Mouse (Mus musculus): ENCODE data around the gene Gbp10. TPM values are rescaled to one million over a fixed set of nuclear protein-coding genes. Genes with fewer than 3 reads are reported as not detected.
"Not testable (repeated sequence)": the region's sequence is repeated elsewhere in the genome, so short reads cannot be mapped to it uniquely, and the experiment has no call there.

Gene Gbp10
- polyA plus RNA-seq (2015; fragmentation: Nextera tagmentation; extraction: Ambion mirVana): 1.1 and 1.7 TPM in 2 replicates

DNA sequence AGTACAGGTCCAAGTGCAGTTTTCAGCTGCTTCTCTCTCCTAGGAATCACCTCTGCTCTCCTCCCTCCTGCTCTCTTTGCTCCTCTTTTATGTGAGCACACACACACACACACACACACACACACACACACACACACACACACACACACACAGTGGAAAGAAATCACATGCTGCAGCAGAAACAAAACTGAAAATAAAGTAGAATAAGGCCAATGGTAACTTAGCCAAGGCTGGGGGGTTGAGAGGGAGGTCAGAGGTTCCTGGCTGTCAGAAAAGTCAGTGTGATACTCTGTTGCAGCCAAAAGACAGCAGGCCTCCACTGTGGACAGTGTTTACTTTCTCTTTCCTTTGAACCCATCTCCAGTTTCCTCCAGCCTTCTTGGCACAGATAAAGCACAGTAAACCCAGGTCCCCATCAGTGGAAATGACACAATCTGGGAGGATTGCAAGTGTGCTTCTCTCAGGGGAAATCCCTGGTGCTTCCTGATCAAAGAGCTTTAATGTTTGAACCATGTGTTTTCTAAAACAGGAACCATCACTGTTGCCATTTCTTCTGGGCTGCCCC lies at the start of gene Gbp10:
TSS of gene Gbp10 (minus strand) at position 51 of the 565 bp plus-strand sequence.
- H3K27ac ChIP-seq (replicated peaks); ATAC-seq (ENCODE audit: low read depth); H3K4me1 ChIP-seq (replicated peaks); H3K4me2 ChIP-seq; H3K36me3 ChIP-seq; H3K4me3 ChIP-seq; H3K9me3 ChIP-seq; H3K9ac ChIP-seq; H3K27me3 ChIP-seq: not testable (repeated sequence)

DNA sequence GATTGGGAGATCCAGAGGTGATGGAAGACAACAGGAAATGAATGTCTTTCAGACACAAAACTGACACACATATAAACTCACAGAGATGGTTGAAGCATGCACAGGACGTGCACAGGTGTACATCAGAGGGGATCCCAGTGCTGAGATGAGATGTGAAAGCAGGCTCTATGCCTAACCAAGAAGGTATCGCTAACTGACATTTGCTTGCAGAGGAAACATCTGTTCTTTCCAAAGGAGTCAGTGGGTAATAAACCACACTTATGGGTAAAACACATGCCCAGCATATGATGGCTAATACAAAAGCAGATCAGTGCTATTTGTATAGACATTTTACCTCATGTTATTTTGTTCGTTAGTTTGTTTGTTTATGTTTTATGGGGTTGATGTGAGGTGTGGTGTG lies 21.3 kb upstream of the Gbp10 start:
- ATAC-seq (ENCODE audit: low read depth); H3K36me3 ChIP-seq; H3K4me3 ChIP-seq; H3K27me3 ChIP-seq; H3K27ac ChIP-seq (replicated peaks); H3K9me3 ChIP-seq; H3K4me1 ChIP-seq (replicated peaks); H3K4me2 ChIP-seq; H3K9ac ChIP-seq: not testable (repeated sequence)
- no CpG with 5 or more reads among the region's 3 CpGs for WGBS

DNA sequence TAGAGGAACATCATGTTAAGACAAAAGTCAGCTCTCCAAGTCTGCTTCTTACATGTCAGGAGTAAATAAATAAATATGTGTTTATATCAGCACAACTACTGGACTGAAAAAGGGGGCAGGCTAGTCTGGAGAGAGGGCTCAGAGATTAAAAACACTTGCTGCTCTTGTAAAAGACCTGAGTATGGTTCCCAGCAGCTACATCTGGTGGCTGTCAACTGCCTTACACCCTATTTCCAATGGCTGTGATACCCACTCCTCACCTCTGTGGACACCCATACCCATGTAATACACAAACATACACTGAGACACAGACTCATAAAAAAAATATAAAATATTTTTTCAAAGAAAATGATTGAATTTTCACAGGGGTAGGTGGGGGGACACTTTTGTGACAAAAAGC lies 13.2 kb upstream of the Gbp10 start:
- no peaks in the 10 kb centered on the region for H3K27me3 ChIP-seq
- no peak for ATAC-seq (ENCODE audit: low read depth)
- no peak overlapping the region for H3K4me3 ChIP-seq
- no peaks in the 10 kb centered on the region for H3K36me3 ChIP-seq
- H3K9me3 ChIP-seq: no peaks in the 10 kb centered on the region
- no peak overlapping the region for H3K4me2 ChIP-seq
- no peak overlapping the region for H3K27ac ChIP-seq (replicated peaks)
- H3K9ac ChIP-seq: no peak overlapping the region
- no peaks in the 10 kb centered on the region for H3K4me1 ChIP-seq (replicated peaks)

DNA sequence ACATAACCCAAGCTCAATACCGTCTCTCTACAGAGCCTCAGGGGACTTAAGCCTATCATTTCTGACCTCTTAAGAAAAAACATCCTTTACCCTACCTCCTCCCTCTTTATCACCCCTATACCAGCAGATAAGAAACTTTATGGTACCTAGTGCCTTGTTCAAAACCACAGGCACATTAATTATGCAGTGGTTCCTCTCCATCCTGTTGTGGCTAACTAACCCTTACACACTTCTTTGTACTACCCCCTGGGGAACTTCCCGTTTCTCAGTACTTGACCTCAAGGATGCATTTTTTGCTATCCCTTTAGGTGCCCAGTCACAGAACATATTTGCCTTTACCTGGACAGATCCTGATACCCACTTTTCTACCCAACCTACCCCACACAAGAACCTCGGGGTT lies 5.4 kb upstream of the Gbp10 start:
- H3K27me3 ChIP-seq; H3K4me3 ChIP-seq; H3K9ac ChIP-seq; H3K36me3 ChIP-seq; H3K9me3 ChIP-seq; H3K27ac ChIP-seq (replicated peaks); H3K4me1 ChIP-seq (replicated peaks); ATAC-seq (ENCODE audit: low read depth); H3K4me2 ChIP-seq: not testable (repeated sequence)
- WGBS: 80% methylated on average over 3 of the region's 3 CpGs

DNA sequence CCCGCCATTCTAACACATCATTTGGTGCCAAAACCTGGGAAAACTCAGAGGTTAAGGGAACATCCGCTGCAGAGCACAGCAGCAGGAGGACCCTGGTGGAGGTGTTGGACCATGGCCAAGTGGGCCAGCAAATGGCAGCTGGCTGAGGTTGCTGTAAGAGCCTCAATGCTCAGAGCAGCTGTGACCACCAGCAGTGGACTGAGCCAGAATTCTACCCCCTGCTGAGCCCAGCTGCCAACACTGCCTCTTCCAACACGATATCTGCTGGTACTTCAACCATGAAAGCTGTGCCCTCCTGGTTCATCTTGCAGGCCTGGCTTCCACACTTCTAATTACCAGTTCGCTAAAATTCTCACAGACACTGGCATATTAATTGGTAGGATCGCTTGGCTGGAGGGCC lies 1.6 kb upstream of the Gbp10 start:
- ATAC-seq (ENCODE audit: low read depth): peak; percentile 43; the same call in 1 of the 2 replicates
- not testable (repeated sequence) for H3K4me3 ChIP-seq; H3K9ac ChIP-seq; H3K36me3 ChIP-seq; H3K27me3 ChIP-seq; H3K4me2 ChIP-seq; H3K9me3 ChIP-seq; H3K27ac ChIP-seq (replicated peaks); H3K4me1 ChIP-seq (replicated peaks)
- WGBS: 64% methylated on average over 5 of the region's 5 CpGs

DNA sequence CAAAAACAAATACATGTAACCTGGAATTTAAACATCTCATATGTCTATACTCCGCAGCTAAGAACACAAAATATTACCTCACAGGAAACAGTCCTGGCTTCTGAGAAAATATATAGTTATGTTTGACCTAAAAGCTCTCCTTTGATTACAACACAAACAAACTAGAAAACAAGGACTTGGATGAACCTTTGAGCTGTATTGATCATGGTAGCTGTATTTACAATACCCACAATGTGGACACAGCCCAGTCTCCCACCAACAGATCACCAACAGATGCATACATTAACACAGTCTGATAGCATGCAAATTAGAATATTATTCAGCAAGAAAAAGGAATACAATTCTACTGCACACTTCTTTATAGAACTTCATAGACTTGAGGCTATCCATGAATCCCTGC lies 931 bp downstream of the Gbp10 start:
- not testable (repeated sequence) for H3K27me3 ChIP-seq, H3K36me3 ChIP-seq
- WGBS: 95% methylated on average over 1 of the region's 1 CpGs

DNA sequence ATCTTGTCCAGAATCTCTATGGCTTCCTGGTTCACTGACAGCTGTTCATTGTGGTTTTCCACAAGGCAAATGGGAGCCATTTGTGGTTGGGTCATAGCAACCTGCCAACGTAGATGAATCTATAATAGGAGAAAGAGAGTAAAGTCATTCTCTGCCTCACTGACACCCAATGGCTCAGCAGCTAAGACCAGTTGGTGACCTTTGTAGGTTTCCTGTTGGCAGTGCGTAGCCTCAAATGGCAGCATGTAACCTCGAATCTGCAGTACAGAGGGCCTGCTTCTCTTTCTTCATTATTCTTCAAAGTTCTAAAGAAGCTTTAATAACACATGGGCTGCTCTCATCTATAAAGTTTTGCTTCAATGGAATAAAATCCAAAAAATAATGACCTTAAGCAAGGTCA lies 3.3 kb downstream of the Gbp10 start:
- H3K4me1 ChIP-seq (replicated peaks); H3K27me3 ChIP-seq; H3K4me3 ChIP-seq; H3K36me3 ChIP-seq; H3K9ac ChIP-seq; H3K4me2 ChIP-seq; ATAC-seq (ENCODE audit: low read depth); H3K9me3 ChIP-seq; H3K27ac ChIP-seq (replicated peaks): not testable (repeated sequence)
- 81% methylated on average over 3 of the region's 3 CpGs for WGBS

More for the DNA sequence above, 931 bp downstream of the Gbp10 start:
- not testable (repeated sequence) for H3K4me3 ChIP-seq; H3K9ac ChIP-seq; H3K27ac ChIP-seq (replicated peaks); H3K4me1 ChIP-seq (replicated peaks); H3K9me3 ChIP-seq; H3K4me2 ChIP-seq; ATAC-seq (ENCODE audit: low read depth)

DNA sequence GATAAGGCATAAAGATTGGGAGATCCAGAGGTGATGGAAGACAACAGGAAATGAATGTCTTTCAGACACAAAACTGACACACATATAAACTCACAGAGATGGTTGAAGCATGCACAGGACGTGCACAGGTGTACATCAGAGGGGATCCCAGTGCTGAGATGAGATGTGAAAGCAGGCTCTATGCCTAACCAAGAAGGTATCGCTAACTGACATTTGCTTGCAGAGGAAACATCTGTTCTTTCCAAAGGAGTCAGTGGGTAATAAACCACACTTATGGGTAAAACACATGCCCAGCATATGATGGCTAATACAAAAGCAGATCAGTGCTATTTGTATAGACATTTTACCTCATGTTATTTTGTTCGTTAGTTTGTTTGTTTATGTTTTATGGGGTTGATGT lies 30.4 kb downstream of the Gbp10 start:
- ATAC-seq (ENCODE audit: low read depth); H3K4me2 ChIP-seq; H3K9ac ChIP-seq; H3K4me1 ChIP-seq (replicated peaks); H3K27ac ChIP-seq (replicated peaks); H3K36me3 ChIP-seq; H3K9me3 ChIP-seq; H3K27me3 ChIP-seq; H3K4me3 ChIP-seq: not testable (repeated sequence)
- WGBS: no CpG with 5 or more reads among the region's 3 CpGs

DNA sequence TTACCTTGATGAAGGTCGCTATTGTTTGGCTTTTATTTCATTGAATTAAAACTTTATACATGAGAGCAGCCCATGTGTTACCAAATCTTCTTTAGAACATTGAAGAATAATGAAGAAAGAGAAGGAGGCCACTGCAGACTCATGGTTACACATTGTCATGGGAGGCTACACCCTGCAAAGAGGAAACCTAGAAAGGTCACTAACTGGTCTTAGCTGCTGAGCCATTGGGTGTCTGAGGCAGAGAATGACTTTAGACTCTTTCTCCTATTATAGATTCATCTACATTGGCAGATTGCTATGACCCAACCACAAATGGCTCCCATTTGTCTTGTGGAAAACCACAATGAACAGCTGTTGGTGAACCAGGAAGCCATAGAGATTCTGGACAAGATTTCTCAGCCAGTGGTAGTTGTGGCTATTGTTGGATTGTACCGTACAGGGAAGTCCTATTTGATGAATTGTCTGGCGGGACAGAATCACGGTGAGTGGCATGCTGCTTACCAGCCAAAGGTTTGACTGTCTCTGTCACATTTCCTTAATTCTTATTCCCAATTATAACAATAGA lies 38.5 kb downstream of the Gbp10 start:
- WGBS: 89% methylated on average over 4 of the region's 4 CpGs
- H3K9me3 ChIP-seq; H3K27ac ChIP-seq (replicated peaks); H3K4me2 ChIP-seq; H3K4me3 ChIP-seq; H3K9ac ChIP-seq; H3K36me3 ChIP-seq; H3K4me1 ChIP-seq (replicated peaks); H3K27me3 ChIP-seq; ATAC-seq (ENCODE audit: low read depth): not testable (repeated sequence)

DNA sequence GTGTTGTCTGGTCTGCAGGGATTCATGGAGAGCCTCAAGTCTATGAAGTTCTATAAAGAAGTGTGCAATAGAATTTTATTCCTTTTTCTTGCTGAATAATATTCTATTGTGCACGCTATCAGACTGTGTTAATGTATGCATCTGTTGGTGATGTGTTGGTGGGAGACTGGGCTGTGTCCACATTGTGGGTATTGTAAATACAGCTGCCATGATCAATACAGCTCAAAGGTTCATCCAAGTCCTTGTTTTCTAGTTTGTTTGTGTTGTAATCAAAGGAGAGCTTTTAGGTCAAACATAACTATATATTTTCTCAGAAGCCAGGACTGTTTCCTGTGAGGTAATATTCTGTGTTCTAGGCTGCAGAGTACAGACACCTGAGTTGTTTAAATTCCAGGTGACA lies 40.2 kb downstream of the Gbp10 start:
- ATAC-seq (ENCODE audit: low read depth); H3K4me3 ChIP-seq; H3K4me1 ChIP-seq (replicated peaks); H3K4me2 ChIP-seq; H3K36me3 ChIP-seq; H3K9ac ChIP-seq; H3K27me3 ChIP-seq; H3K9me3 ChIP-seq; H3K27ac ChIP-seq (replicated peaks): not testable (repeated sequence)
- WGBS: 92% methylated on average over 1 of the region's 1 CpGs

DNA sequence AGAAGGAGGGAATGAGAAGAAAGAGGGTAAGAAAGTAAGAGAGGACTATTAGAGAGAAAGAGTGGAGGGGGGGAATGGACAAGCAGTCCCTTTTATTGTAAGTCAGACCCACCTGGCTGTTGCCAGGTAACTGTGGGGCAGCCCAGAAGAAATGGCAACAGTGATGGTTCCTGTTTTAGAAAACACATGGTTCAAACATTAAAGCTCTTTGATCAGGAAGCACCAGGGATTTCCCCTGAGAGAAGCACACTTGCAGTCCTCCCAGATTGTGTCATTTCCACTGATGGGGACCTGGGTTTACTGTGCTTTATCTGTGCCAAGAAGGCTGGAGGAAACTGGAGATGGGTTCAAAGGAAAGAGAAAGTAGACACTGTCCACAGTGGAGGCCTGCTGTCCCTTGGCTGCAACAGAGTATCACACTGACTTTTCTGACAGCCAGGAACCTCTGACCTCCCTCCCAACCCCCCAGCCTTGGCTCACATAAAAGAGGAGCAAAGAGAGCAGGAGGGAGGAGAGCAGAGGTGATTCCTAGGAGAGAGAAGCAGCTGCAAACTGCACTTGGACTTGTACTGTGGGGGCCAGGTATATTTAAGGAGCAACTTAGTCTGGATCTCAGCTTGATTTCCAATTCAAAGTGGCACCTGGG lies 41.3 kb downstream of the Gbp10 start:
- not testable (repeated sequence) for H3K36me3 ChIP-seq; ATAC-seq (ENCODE audit: low read depth); H3K9ac ChIP-seq; H3K27ac ChIP-seq (replicated peaks); H3K4me1 ChIP-seq (replicated peaks); H3K27me3 ChIP-seq; H3K4me3 ChIP-seq; H3K4me2 ChIP-seq; H3K9me3 ChIP-seq

DNA sequence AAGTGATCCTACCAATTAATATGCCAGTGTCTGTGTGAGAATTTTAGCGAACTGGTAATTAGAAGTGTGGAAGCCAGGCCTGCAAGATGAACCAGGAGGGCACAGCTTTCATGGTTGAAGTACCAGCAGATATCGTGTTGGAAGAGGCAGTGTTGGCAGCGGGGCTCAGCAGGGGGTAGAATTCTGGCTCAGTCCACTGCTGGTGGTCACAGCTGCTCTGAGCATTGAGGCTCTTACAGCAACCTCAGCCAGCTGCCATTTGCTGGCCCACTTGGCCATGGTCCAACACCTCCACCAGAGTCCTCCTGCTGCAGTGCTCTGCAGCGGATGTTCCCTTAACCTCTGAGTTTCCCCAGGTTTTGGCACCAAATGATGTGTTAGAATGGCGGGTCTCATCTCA lies 43.0 kb downstream of the Gbp10 start:
- not testable (repeated sequence) for ATAC-seq (ENCODE audit: low read depth); H3K9me3 ChIP-seq; H3K36me3 ChIP-seq; H3K27me3 ChIP-seq; H3K27ac ChIP-seq (replicated peaks); H3K4me3 ChIP-seq; H3K4me2 ChIP-seq; H3K9ac ChIP-seq; H3K4me1 ChIP-seq (replicated peaks)
- WGBS: 84% methylated on average over 5 of the region's 5 CpGs

DNA sequence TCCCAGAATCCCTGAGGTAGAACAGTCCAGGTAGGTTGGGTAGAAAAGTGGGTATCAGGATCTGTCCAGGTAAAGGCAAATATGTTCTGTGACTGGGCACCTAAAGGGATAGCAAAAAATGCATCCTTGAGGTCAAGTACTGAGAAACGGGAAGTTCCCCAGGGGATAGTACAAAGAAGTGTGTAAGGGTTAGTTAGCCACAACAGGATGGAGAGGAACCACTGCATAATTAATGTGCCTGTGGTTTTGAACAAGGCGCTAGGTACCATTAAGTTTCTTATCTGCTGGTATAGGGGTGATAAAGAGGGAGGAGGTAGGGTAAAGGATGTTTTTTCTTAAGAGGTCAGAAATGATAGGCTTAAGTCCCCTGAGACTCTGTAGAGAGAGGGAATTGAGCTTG lies 46.8 kb downstream of the Gbp10 start:
- not testable (repeated sequence) for H3K4me3 ChIP-seq; H3K27ac ChIP-seq (replicated peaks); H3K4me1 ChIP-seq (replicated peaks); H3K9ac ChIP-seq; H3K27me3 ChIP-seq; H3K9me3 ChIP-seq; H3K4me2 ChIP-seq; H3K36me3 ChIP-seq; ATAC-seq (ENCODE audit: low read depth)
- 80% methylated on average over 2 of the region's 2 CpGs for WGBS

Data from neural tube, embryonic 13.5 days (tissue).